ENCODE assay signal across 9 mouse cellular contexts in the genomic region with DNA sequence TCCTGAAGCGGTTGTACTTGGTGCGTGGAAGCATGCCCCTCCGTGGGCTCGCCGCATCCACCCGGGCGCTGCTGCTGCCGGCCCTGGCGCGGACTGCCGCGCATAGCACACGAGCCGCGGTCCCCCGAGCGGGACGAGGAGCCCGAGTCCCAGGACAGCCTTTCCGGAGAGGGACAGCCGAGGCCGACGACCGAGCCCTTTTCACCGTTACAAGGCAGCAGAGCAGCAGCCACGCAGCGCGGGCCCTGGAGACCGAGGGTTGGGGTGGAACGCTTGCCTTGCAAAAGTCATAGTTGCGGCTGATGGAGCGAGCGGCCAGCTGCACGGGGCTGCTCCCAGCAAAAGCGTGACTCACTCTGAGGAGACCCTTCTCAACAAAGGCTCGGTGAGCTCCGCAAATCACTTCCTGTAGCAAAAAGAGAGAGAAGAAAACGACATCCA. TPM values are rescaled to one million over a fixed set of nuclear protein-coding genes. Genes with fewer than 3 reads are reported as not detected.
DNase-seq lines count a peak whose midpoint lies in the region; ATAC-seq and TF ChIP-seq lines count a peak whose summit lies in the region.
"Had no signal": no experiment of that assay in that cellular context is flagged by ENCODE, and none has a peak within 500 bp of the region (broad histone marks: within the 10 kb centered on the region; RNA-seq: fewer than 3 reads in every experiment).

No protein-coding gene starts in this region.

- peak overlapping the region; percentile 52 for H3K4me3 ChIP-seq in kidney, embryonic 15.5 days (replicated peaks)
- peak overlapping the region; percentile 27 for H3K4me3 ChIP-seq in embryonic fibroblast, embryonic 13.5 days (ENCODE audit: insufficient read depth, low read length)
- peak overlapping the region; percentile 58 for H3K4me3 ChIP-seq in hindbrain, embryonic 14.5 days (replicated peaks; ENCODE audit: low read length)
- H3K4me3 ChIP-seq in liver, embryonic 12.5 days: peak overlapping the region; percentile 21

- TF ChIP-seq POLR2A in embryonic fibroblast, embryonic 13.5 days (IDR thresholded peaks at IDR 0.05; ENCODE audit: low read depth, low read length): no peak

- peak overlapping the region; percentile 44 for H3K9ac ChIP-seq in kidney, embryonic 15.5 days
- peak overlapping the region; percentile 73 for H3K9ac ChIP-seq in hindbrain, embryonic 14.5 days
- H3K9ac ChIP-seq in liver, embryonic 12.5 days: no peak overlapping the region

- H3K27ac ChIP-seq in kidney, embryonic 15.5 days: no peak overlapping the region
- H3K27ac ChIP-seq in embryonic fibroblast, embryonic 13.5 days (ENCODE audit: insufficient read depth, low read length): no peak overlapping the region
- H3K27ac ChIP-seq in hindbrain, embryonic 14.5 days: peak overlapping the region; percentile 51
- no peak overlapping the region for H3K27ac ChIP-seq in liver, embryonic 12.5 days
- H3K27ac ChIP-seq: macrophage had no signal

- under 1% methylated on average over 38 of the region's 38 CpGs for WGBS in kidney, embryonic 15.5 days
- 0% methylated on average over 38 of the region's 38 CpGs for WGBS in hindbrain, embryonic 14.5 days
- WGBS in liver, embryonic 12.5 days (ENCODE audit: insufficient replicate concordance): 1% methylated on average over 38 of the region's 38 CpGs

- no peaks in the 10 kb centered on the region for H3K9me3 ChIP-seq in kidney, embryonic 15.5 days (replicated peaks)
- H3K9me3 ChIP-seq in hindbrain, embryonic 14.5 days (ENCODE audit: control insufficient read depth, low read length): no peaks in the 10 kb centered on the region
- H3K9me3 ChIP-seq in liver, embryonic 12.5 days (replicated peaks): no peaks in the 10 kb centered on the region

- no peak for DNase-seq in kidney, adult 8-10 months
- peak; percentile 45 for DNase-seq in adrenal gland, postnatal 25 days
- no peak for DNase-seq in hindbrain, embryonic 14.5 days (ENCODE audit: low spot score)
- DNase-seq in right cerebral cortex, postnatal 25 days: peak; percentile 43
- no peak for DNase-seq in thymus, postnatal 25 days

- peaks cover 35% of the 10 kb centered on the region for H3K4me1 ChIP-seq in kidney, embryonic 15.5 days
- H3K4me1 ChIP-seq in embryonic fibroblast, embryonic 13.5 days (ENCODE audit: control insufficient read depth, insufficient read depth, low read length): 0 out of 2 replicates have a peak, but pooled peaks cover 7% of the 10 kb centered on the region
- peaks cover 25% of the 10 kb centered on the region for H3K4me1 ChIP-seq in hindbrain, embryonic 14.5 days (replicated peaks; ENCODE audit: control insufficient read depth, insufficient read depth, low read length)
- H3K4me1 ChIP-seq in liver, embryonic 12.5 days: peaks cover 6% of the 10 kb centered on the region; the same call in 1 of the 2 replicates

- 0 out of 2 replicates have a peak, but pooled peaks have one; percentile 23 for ATAC-seq in kidney, embryonic 15.5 days (replicated peaks; ENCODE audit: low FRiP score)
- no peak for ATAC-seq in hindbrain, embryonic 14.5 days (ENCODE audit: low FRiP score)
- ATAC-seq in liver, embryonic 12.5 days: no peak

- H3K36me3 ChIP-seq in kidney, embryonic 15.5 days: no peaks in the 10 kb centered on the region
- no peaks in the 10 kb centered on the region for H3K36me3 ChIP-seq in hindbrain, embryonic 14.5 days (replicated peaks; ENCODE audit: control insufficient read depth, insufficient read depth)
- no peaks in the 10 kb centered on the region for H3K36me3 ChIP-seq in liver, embryonic 12.5 days

- peak overlapping the region; percentile 88 for H3K4me2 ChIP-seq in kidney, embryonic 15.5 days
- H3K4me2 ChIP-seq in hindbrain, embryonic 14.5 days (replicated peaks): peak overlapping the region; percentile 99
- peak overlapping the region; percentile 56 for H3K4me2 ChIP-seq in liver, embryonic 12.5 days

- no peak for TF ChIP-seq CTCF in embryonic fibroblast, embryonic 13.5 days (IDR thresholded peaks at IDR 0.05; ENCODE audit: borderline replicate concordance, insufficient read depth, low read length)

- peaks cover 89% of the 10 kb centered on the region for H3K27me3 ChIP-seq in kidney, embryonic 15.5 days
- peaks cover 41% of the 10 kb centered on the region for H3K27me3 ChIP-seq in hindbrain, embryonic 14.5 days (ENCODE audit: control insufficient read depth, insufficient read depth, low read length)
- peaks cover 95% of the 10 kb centered on the region for H3K27me3 ChIP-seq in liver, embryonic 12.5 days (replicated peaks)

RNA-seq across cellular contexts. Expression of gene Shc3, which starts 1.8 kb away (rescaled TPM):
- 0.18 TPM in 2 replicates for polyA plus RNA-seq in kidney, embryonic 15.5 days (2015; fragmentation: Nextera tagmentation; extraction: Ambion mirVana)
- total RNA-seq in adrenal gland, postnatal 25 days (2021): 1.1 and 1.8 TPM in 2 replicates
- polyA plus RNA-seq in embryonic fibroblast, embryonic 13.5 days (2011; ENCODE audit: insufficient read length, low read depth, missing spikeins): 0.43 and 0.68 TPM in 2 replicates
- polyA plus RNA-seq in hindbrain, embryonic 14.5 days (2014; fragmentation: Nextera tagmentation; extraction: Ambion mirVana): 7.2 and 11.6 TPM in 2 replicates
- polyA plus RNA-seq in liver, embryonic 12.5 days (2016; fragmentation: Nextera tagmentation; extraction: Ambion mirVana): not detected in 2 replicates
- polyA plus RNA-seq: macrophage had no signal

Comparison
In these comparisons a context has a peak if more than half of its experiments do, and no peak if none do; other contexts are left out.
1. DNase-seq: peak in adrenal gland, postnatal 25 days (single experiment) and right cerebral cortex, postnatal 25 days (single experiment); none in kidney, adult 8-10 months (0 of 2), hindbrain, embryonic 14.5 days (single experiment) and thymus, postnatal 25 days (single experiment).
2. Peak in every context shown above with its lines, with median percentiles within 50 percentile points of each other: H3K4me2 ChIP-seq and H3K4me3 ChIP-seq.